Mouse (Mus musculus) midbrain, embryonic 14.5 days (tissue): ENCODE data around the gene Itgam. TPM values are rescaled to one million over a fixed set of nuclear protein-coding genes. Genes with fewer than 3 reads are reported as not detected.

ENCODE experiments used
- ATAC-seq: fragments of 200-750 bp; cut with Nextera tagmentation; 2 replicates; pipeline ENCODE4 v1.8.0; 2017; ENCODE audit warnings: moderate number of reproducible peaks, moderate library complexity; ENCODE audit not compliant: low FRiP score, low TSS enrichment
- DNase-seq: peaks from one replicate; pipeline ENCODE4 v3.0.0-alpha.2; 2015
- H3K27ac ChIP-seq: fragments of 300-500 bp; sonication (generic); replicated peaks from 2 replicates; pipeline ENCODE4 v1.5.1; 2014; ENCODE audit warnings: mild to moderate bottlenecking, low read depth, low read length, moderate library complexity
- H3K27me3 ChIP-seq: fragments of 300-500 bp; sonication (generic); 2 replicates; pipeline ENCODE4 v1.6.1; 2014; ENCODE audit warnings: low read length, control low read depth, mixed read lengths; ENCODE audit not compliant: control insufficient read depth, insufficient read depth
- H3K36me3 ChIP-seq: fragments of 300-500 bp; sonication (generic); 2 replicates; pipeline ENCODE4 v1.6.1; 2014; ENCODE audit warnings: low read length, control low read depth; ENCODE audit not compliant: control insufficient read depth, insufficient read depth
- H3K4me1 ChIP-seq: fragments of 300-500 bp; sonication (generic); 2 replicates; pipeline ENCODE4 v1.6.1; 2014; ENCODE audit warnings: mild to moderate bottlenecking, antibody characterized with exemption, low read length, control low read depth; ENCODE audit not compliant: control insufficient read depth, insufficient read depth
- H3K4me2 ChIP-seq: fragments of 300-500 bp; sonication (generic); 2 replicates; pipeline ENCODE4 v1.6.1; 2014; ENCODE audit warnings: mild to moderate bottlenecking, low read length, moderate library complexity
- H3K4me3 ChIP-seq: fragments of 300-500 bp; sonication (generic); replicated peaks from 2 replicates; pipeline ENCODE4 v1.5.1; 2014; ENCODE audit warnings: low read depth, low read length
- H3K9ac ChIP-seq: fragments of 300-500 bp; sonication (generic); replicated peaks from 2 replicates; pipeline ENCODE4 v1.6.1; 2014; ENCODE audit warnings: mild to moderate bottlenecking, low read length, moderate library complexity
- H3K9me3 ChIP-seq: fragments of 300-500 bp; sonication (generic); 2 replicates; pipeline ENCODE4 v1.6.1; 2016; ENCODE audit warnings: low read length, control low read depth, mixed read lengths; ENCODE audit not compliant: control insufficient read depth
- whole genome bisulfite sequencing: fragments of 180-500 bp; shearing (Covaris S2); extraction: QIAGEN DNeasy Blood & Tissue Kit; methylation state at CpG from one replicate; pipeline ENCODE4 v1.1.7; 2014; 5-methylcytosine and 5-hydroxymethylcytosine counted together
- polyA plus RNA-seq: library from polyadenylated mRNA; unstranded; fragments of >200 nt; fragmentation: Nextera tagmentation; extraction: Ambion mirVana; gene quantifications from 2 replicates; pipeline ENCODE4 v1.2.1, GENCODE M21; 2014

Itgam gene
- polyA plus RNA-seq, 1 experiment from 2014 or later, result 0.68 TPM

- H3K27ac ChIP-seq, result no peak within 1 kb of the TSS
- ATAC-seq, result no peak
- H3K4me2 ChIP-seq, result no peak within 1 kb of the TSS
- H3K9ac ChIP-seq, result no peak within 1 kb of the TSS
- no peak within 1 kb of the TSS for H3K4me3 ChIP-seq
- H3K27me3 ChIP-seq, result no peaks in the 10 kb centered on the region
- DNase-seq, result no peak
- H3K4me1 ChIP-seq, result no peaks in the 10 kb centered on the region
- 82% methylated on average over 8 of the region's 8 CpGs for whole genome bisulfite sequencing
- H3K9me3 ChIP-seq, result no peaks in the 10 kb centered on the region
- H3K36me3 ChIP-seq, result no peaks in the 10 kb centered on the region
These were observed 66.6 kb downstream of the Itgam start, which contains the start of gene Itgax for GRCm38 (mm10) chr7:128128741-128129720. TSS of gene Itgax (plus strand) at chr7:128129547.

- no peak for DNase-seq
These were observed 69.7 kb downstream of the Itgam start for GRCm38 (mm10) chr7:128132148-128132547.

GRCm38 (mm10) chr7:128133596-128133995 lies 71.2 kb downstream of the Itgam start:
- no peak overlapping the region for H3K4me2 ChIP-seq
- ATAC-seq (no peak), DNase-seq (no peak)
- H3K9me3 ChIP-seq, result no peaks in the 10 kb centered on the region
- H3K9ac ChIP-seq, result no peak overlapping the region
- no peak overlapping the region for H3K27ac ChIP-seq
- H3K36me3 ChIP-seq, result no peaks in the 10 kb centered on the region
- H3K27me3 ChIP-seq, result no peaks in the 10 kb centered on the region
- H3K4me1 ChIP-seq, result no peaks in the 10 kb centered on the region
- WGBS, result 87% methylated on average over 2 of the region's 2 CpGs
- no peak overlapping the region for H3K4me3 ChIP-seq

More at GRCm38 (mm10) chr7:128132148-128132547, 69.7 kb downstream of the Itgam start:
- no peaks in the 10 kb centered on the region for H3K9me3 ChIP-seq
- H3K36me3 ChIP-seq, result no peaks in the 10 kb centered on the region
- no peak overlapping the region for H3K4me3 ChIP-seq
- H3K27me3 ChIP-seq, result no peaks in the 10 kb centered on the region
- no peak overlapping the region for H3K4me2 ChIP-seq
- H3K4me1 ChIP-seq, result no peaks in the 10 kb centered on the region
- no peak overlapping the region for H3K9ac ChIP-seq
- no peak for ATAC-seq
- H3K27ac ChIP-seq, result no peak overlapping the region
- WGBS, result 89% methylated on average over 5 of the region's 5 CpGs

- ATAC-seq, result no peak
- no peak overlapping the region for H3K9ac ChIP-seq
- no peak overlapping the region for H3K4me3 ChIP-seq
- no peak overlapping the region for H3K27ac ChIP-seq
- no peaks in the 10 kb centered on the region for H3K36me3 ChIP-seq
- 57% methylated on average over 4 of the region's 4 CpGs for WGBS
- H3K9me3 ChIP-seq, result no peaks in the 10 kb centered on the region
- DNase-seq, result no peak
- H3K4me2 ChIP-seq, result no peak overlapping the region
- H3K4me1 ChIP-seq, result no peaks in the 10 kb centered on the region
- no peaks in the 10 kb centered on the region for H3K27me3 ChIP-seq
These were observed 74.5 kb downstream of the Itgam start for GRCm38 (mm10) chr7:128136927-128137326.

GRCm38 (mm10) chr7:128139611-128140010 lies 77.2 kb downstream of the Itgam start:
- DNase-seq (no peak), ATAC-seq (no peak)
- no peaks in the 10 kb centered on the region for H3K27me3 ChIP-seq
- no peak overlapping the region for H3K4me3 ChIP-seq
- H3K4me1 ChIP-seq, result no peaks in the 10 kb centered on the region
- no peak overlapping the region for H3K4me2 ChIP-seq
- no peak overlapping the region for H3K27ac ChIP-seq
- H3K36me3 ChIP-seq, result no peaks in the 10 kb centered on the region
- no peaks in the 10 kb centered on the region for H3K9me3 ChIP-seq
- no peak overlapping the region for H3K9ac ChIP-seq
- 90% methylated on average over 6 of the region's 6 CpGs for WGBS

GRCm38 (mm10) chr7:128150970-128151369 lies 88.5 kb downstream of the Itgam start:
- no peak for DNase-seq
- Histone ChIP-seq H3K4me1 (no peaks in the 10 kb centered on the region), H3K27ac (no peak overlapping the region), H3K4me2 (no peak overlapping the region), H3K36me3 (no peaks in the 10 kb centered on the region), H3K9me3 (no peaks in the 10 kb centered on the region), H3K9ac (no peak overlapping the region), H3K4me3 (no peak overlapping the region), H3K27me3 (no peaks in the 10 kb centered on the region)
- WGBS, result 92% methylated on average over 8 of the region's 8 CpGs
- no peak for ATAC-seq

GRCm38 (mm10) chr7:128154076-128154475 lies 91.6 kb downstream of the Itgam start, which contains the start of gene Itgad:
TSS of gene Itgad (plus strand) at chr7:128154376.
- ATAC-seq (no peak), DNase-seq (no peak)
- H3K9ac ChIP-seq, result no peak within 1 kb of the TSS
- H3K4me2 ChIP-seq, result no peak within 1 kb of the TSS
- 95% methylated on average over 21 of the region's 21 CpGs for WGBS
- H3K27ac ChIP-seq, result no peak within 1 kb of the TSS
- no peak within 1 kb of the TSS for H3K4me3 ChIP-seq
- no peaks in the 10 kb centered on the region for H3K27me3 ChIP-seq
- no peaks in the 10 kb centered on the region for H3K9me3 ChIP-seq
- H3K4me1 ChIP-seq, result no peaks in the 10 kb centered on the region
- H3K36me3 ChIP-seq, result no peaks in the 10 kb centered on the region

- Histone ChIP-seq H3K27me3 (no peaks in the 10 kb centered on the region), H3K4me2 (no peak overlapping the region), H3K36me3 (no peaks in the 10 kb centered on the region), H3K9ac (no peak overlapping the region), H3K9me3 (no peaks in the 10 kb centered on the region), H3K4me3 (no peak overlapping the region), H3K4me1 (no peaks in the 10 kb centered on the region), H3K27ac (no peak overlapping the region)
- WGBS, result 43% methylated on average over 10 of the region's 10 CpGs
- ATAC-seq, result no peak
- DNase-seq, result no peak
These were observed 92.5 kb downstream of the Itgam start for GRCm38 (mm10) chr7:128154924-128155323.
